Mouse (Mus musculus): ENCODE results near the gene Eri2.
"Not testable (repeated sequence)": the region's sequence is repeated elsewhere in the genome, so short reads cannot be mapped to it uniquely, and the experiment has no call there.

The Eri2 gene

DNA sequence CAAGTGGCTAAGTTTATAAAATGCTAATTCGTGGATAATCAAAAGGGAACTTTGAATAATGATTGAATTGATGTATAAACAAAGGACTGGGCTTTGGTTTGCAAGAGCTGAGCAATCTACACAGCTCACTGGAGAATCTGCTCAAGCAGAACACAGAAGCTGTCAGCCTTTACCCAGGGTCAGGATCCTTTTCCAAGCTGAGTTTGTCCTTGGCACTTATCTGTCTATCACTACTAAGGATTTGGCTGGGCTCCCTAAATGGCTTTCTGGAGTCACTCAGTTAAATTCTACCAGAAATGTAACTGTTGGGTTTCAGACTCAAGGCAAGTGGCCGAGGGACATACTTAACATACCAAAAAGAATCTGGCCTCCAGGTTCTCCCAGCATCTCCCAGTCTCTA, 43.9 kb downstream of the Eri2 start:
- in situ Hi-C loops (cut with MboI; ENCODE audit: low pct_unique_long_range_greater_than_20kb in 1 of 2, low sequenced_read_pairs in 2 of 2, unreplicated experiment in 1 of 2), result no loop called here

- in situ Hi-C loops (cut with MboI; ENCODE audit: low pct_unique_long_range_greater_than_20kb in 1 of 2, low sequenced_read_pairs in 2 of 2, unreplicated experiment in 1 of 2), result no loop called here
These were observed 45.1 kb downstream of the Eri2 start for GRCm38 (mm10) chr7:119748761-119749160.

GRCm38 (mm10) chr7:119745869-119746268, 48.0 kb downstream of the Eri2 start:
- in situ Hi-C loops (cut with MboI; ENCODE audit: low pct_unique_long_range_greater_than_20kb in 1 of 2, low sequenced_read_pairs in 2 of 2, unreplicated experiment in 1 of 2), result no loop called here

DNA sequence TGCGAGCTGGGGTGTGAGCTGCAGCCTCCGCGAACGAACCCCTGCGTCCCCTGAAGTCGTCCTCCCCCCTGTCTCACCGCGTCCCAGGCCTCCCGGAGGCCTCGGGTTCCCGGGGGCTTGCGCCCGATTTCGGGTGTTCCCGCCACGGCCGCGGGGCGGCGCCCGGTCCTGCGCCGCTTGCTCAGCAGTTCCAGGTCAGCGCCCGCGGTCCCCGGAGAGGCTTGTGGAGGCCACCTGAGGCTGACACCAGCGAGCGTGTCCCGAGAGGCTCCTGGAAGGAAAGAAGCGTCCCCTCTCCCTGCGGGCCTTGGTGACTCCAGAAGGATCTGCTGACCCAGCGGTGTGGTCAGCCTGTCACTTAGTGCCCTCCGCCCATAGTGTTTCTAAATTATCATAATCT, 49.5 kb downstream of the Eri2 start:
- in situ Hi-C loops (cut with MboI; ENCODE audit: low pct_unique_long_range_greater_than_20kb in 1 of 2, low sequenced_read_pairs in 2 of 2, unreplicated experiment in 1 of 2), result no loop called here

GRCm38 (mm10) chr7:119739798-119740468, 53.9 kb downstream of the Eri2 start:
- in situ Hi-C loops (cut with MboI; ENCODE audit: low pct_unique_long_range_greater_than_20kb in 1 of 2, low sequenced_read_pairs in 2 of 2, unreplicated experiment in 1 of 2), result not testable (repeated sequence)

GRCm38 (mm10) chr7:119738877-119739276, 55.0 kb downstream of the Eri2 start:
- in situ Hi-C loops (cut with MboI; ENCODE audit: low pct_unique_long_range_greater_than_20kb in 1 of 2, low sequenced_read_pairs in 2 of 2, unreplicated experiment in 1 of 2), result no loop called here

- in situ Hi-C loops (cut with MboI; ENCODE audit: low pct_unique_long_range_greater_than_20kb in 1 of 2, low sequenced_read_pairs in 2 of 2, unreplicated experiment in 1 of 2), result not testable (repeated sequence)
These were observed 62.6 kb downstream of the Eri2 start for GRCm38 (mm10) chr7:119731262-119731661.

GRCm38 (mm10) chr7:119727621-119728020, 66.2 kb downstream of the Eri2 start:
- in situ Hi-C loops (cut with MboI; ENCODE audit: low pct_unique_long_range_greater_than_20kb in 1 of 2, low sequenced_read_pairs in 2 of 2, unreplicated experiment in 1 of 2), result no loop called here

DNA sequence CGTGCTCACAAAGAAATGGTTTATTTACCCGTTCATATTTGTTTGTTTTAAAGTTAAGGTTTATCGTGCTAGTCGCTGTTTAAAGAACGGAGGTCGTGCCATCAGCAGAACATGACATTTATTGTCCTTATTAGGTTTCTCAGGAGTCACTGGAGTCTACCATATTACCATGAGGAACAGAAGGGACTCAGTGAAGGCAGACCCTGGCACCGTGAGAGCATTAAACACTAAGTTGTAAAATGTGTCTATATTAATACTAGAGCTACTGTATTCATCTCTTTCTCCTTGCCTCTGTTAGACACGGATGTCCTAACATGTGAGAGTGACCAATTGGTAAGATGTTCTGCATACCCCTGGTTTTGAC, 72.9 kb downstream of the Eri2 start:
- in situ Hi-C loops (cut with MboI; ENCODE audit: low pct_unique_long_range_greater_than_20kb in 1 of 2, low sequenced_read_pairs in 2 of 2, unreplicated experiment in 1 of 2), result no loop called here

GRCm38 (mm10) chr7:119720253-119720946, 73.5 kb downstream of the Eri2 start, which contains the start of gene Thumpd1:
Gene Thumpd1, minus strand, starts transcription at chr7:119720798.
- in situ Hi-C loops (cut with MboI; ENCODE audit: low pct_unique_long_range_greater_than_20kb in 1 of 2, low sequenced_read_pairs in 2 of 2, unreplicated experiment in 1 of 2), result no loop called here

Measured in mouse embryonic stem cell (cell line).